Mouse (Mus musculus) kidney, postnatal 0 days (tissue): ENCODE results near the gene Cryzl2. TPM values are rescaled to one million over a fixed set of nuclear protein-coding genes. Genes with fewer than 3 reads are reported as not detected.

Experiments
- ATAC-seq: fragments of 200-750 bp; cut with Nextera tagmentation; replicated peaks from 2 replicates; pipeline ENCODE4 v1.8.0; 2017; ENCODE audit warnings: low read depth, moderate number of reproducible peaks, moderate TSS enrichment, moderate library complexity; ENCODE audit not compliant: low FRiP score
- DNase-seq: peaks from one replicate; pipeline ENCODE4 v3.0.0-alpha.2; 2016; ENCODE audit warnings: low spot score
- H3K27ac ChIP-seq: fragments of 300-500 bp; sonication (generic); 2 replicates; pipeline ENCODE4 v1.5.1; 2014; ENCODE audit warnings: mild to moderate bottlenecking
- H3K27me3 ChIP-seq: fragments of 300-500 bp; sonication (generic); 2 replicates; pipeline ENCODE4 v1.6.1; 2014; ENCODE audit warnings: low read length, mixed read lengths; ENCODE audit not compliant: insufficient read depth
- H3K36me3 ChIP-seq: fragments of 300-500 bp; sonication (generic); 2 replicates; pipeline ENCODE4 v1.6.1; 2014; ENCODE audit warnings: low read length, mixed read lengths; ENCODE audit not compliant: insufficient read depth
- H3K4me1 ChIP-seq: fragments of 300-500 bp; sonication (generic); replicated peaks from 2 replicates; pipeline ENCODE4 v1.6.1; 2014; ENCODE audit warnings: antibody characterized with exemption, low read length, mixed read lengths; ENCODE audit not compliant: insufficient read depth
- H3K4me2 ChIP-seq: fragments of 300-500 bp; sonication (generic); 2 replicates; pipeline ENCODE4 v1.6.1; 2014; ENCODE audit warnings: mild to moderate bottlenecking, low read length, moderate library complexity, mixed read lengths
- H3K4me3 ChIP-seq: fragments of 300-500 bp; sonication (generic); replicated peaks from 2 replicates; pipeline ENCODE4 v1.5.1; 2014; ENCODE audit warnings: low read depth, low read length
- H3K9ac ChIP-seq: fragments of 300-500 bp; sonication (generic); 2 replicates; pipeline ENCODE4 v1.6.1; 2014; ENCODE audit warnings: low read depth, low read length
- H3K9me3 ChIP-seq: fragments of 300-500 bp; sonication (generic); replicated peaks from 2 replicates; pipeline ENCODE4 v1.6.1; 2016; ENCODE audit warnings: low read length, inconsistent platforms, mixed read lengths
- CTCF ChIP-seq: IDR thresholded peaks from 2 replicates; pipeline ENCODE4 v1.5.1; 2016; ENCODE audit warnings: antibody characterized with exemption, low read depth, mild to moderate bottlenecking, moderate library complexity
- WGBS: fragments of 180-500 bp; shearing (Covaris S2); extraction: QIAGEN DNeasy Blood & Tissue Kit; methylation state at CpG from one replicate; pipeline ENCODE4 v1.1.7; 2014; 5-methylcytosine and 5-hydroxymethylcytosine counted together
- polyA plus RNA-seq: library from polyadenylated mRNA; unstranded; fragments of >200 nt; fragmentation: Nextera tagmentation; extraction: Ambion mirVana; gene quantifications from 2 replicates; pipeline ENCODE4 v1.2.1, GENCODE M21; 2015

Cryzl2 gene
- polyA plus RNA-seq, 1 experiment from 2014 or later, result 46.9 TPM

DNA sequence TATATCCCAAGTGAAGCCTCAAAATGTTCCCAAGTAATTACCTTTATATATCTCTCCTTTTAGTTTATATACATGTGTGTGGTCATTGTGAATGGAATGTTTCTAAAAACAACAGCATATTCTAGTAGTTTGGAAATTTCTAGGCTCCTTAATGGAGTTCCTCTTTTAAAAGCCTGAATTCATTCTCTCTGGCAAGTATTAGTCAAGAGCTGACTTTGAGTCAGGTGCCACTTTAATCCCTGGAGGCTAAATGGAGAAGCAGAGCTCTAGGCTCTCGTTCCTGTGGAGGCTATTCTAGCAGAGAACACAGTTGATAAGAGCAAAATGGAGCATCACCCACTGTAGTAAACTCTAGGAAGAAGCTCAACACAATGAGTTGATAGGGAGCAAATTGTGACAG, 31.4 kb upstream of the Cryzl2 start:
- WGBS, result 64% methylated on average over 1 of the region's 1 CpGs

DNA sequence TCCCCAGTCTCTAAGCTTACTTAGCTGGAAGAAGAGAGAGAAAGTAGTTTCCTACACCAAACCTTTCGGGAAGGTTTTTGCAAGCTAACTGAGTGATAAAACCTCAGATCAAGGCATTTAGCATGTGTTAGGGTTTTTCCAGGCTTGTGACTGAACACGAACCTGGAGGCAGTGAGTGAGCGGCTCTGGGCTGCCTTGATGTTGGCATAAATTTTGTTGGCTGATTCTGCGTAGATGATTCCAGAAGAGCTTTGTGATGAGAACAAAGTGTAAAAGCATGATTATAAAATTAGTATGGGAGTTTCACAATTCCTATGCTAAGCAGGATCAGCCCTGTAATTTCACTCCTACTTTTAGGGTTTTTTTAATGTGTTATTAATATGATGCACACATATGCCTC, 30.8 kb upstream of the Cryzl2 start:
- Histone ChIP-seq H3K4me2 (no peak overlapping the region), H3K4me3 (no peak overlapping the region)
- WGBS, result 92% methylated on average over 4 of the region's 4 CpGs

More for the DNA sequence above, 31.4 kb upstream of the Cryzl2 start:
- Histone ChIP-seq H3K27ac (no peak overlapping the region), H3K4me1 (no peaks in the 10 kb centered on the region), H3K4me2 (no peak overlapping the region), H3K36me3 (no peaks in the 10 kb centered on the region), H3K9ac (no peak overlapping the region), H3K27me3 (no peaks in the 10 kb centered on the region), H3K9me3 (no peaks in the 10 kb centered on the region), H3K4me3 (no peak overlapping the region)
- no peak for TF ChIP-seq CTCF
- DNase-seq, result no peak
- ATAC-seq, result no peak

DNA sequence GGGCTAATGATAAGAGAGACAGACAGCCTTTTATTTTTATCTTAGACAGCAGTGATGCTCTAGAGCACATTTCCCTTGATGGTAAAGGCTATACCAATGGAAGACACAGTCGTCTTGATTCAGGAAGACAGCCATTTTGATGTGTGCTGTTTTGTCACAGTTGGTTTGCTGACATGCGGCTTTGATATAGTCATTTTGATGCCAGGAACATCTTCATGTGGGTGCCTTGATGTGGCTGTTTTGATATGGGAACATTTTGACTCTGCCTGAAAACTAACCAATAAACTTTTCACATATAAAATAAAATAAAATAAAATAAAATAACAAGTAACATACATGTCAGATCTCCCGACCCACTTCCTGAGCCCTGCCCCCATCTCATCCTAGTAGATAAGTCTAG, 30.0 kb upstream of the Cryzl2 start:
- Histone ChIP-seq H3K9me3 (no peaks in the 10 kb centered on the region), H3K27ac (no peak overlapping the region), H3K4me1 (no peaks in the 10 kb centered on the region), H3K27me3 (no peaks in the 10 kb centered on the region), H3K4me3 (no peak overlapping the region), H3K36me3 (no peaks in the 10 kb centered on the region), H3K9ac (no peak overlapping the region), H3K4me2 (no peak overlapping the region)
- ATAC-seq (no peak), DNase-seq (no peak)
- TF ChIP-seq CTCF, result no peak
- WGBS, result 90% methylated on average over 3 of the region's 3 CpGs

More for the DNA sequence above, 30.8 kb upstream of the Cryzl2 start:
- H3K9ac ChIP-seq, result no peak overlapping the region
- H3K27me3 ChIP-seq, result no peaks in the 10 kb centered on the region
- no peaks in the 10 kb centered on the region for H3K4me1 ChIP-seq
- no peak for TF ChIP-seq CTCF
- H3K27ac ChIP-seq, result no peak overlapping the region
- ATAC-seq (no peak), DNase-seq (no peak)
- no peaks in the 10 kb centered on the region for H3K9me3 ChIP-seq
- H3K36me3 ChIP-seq, result no peaks in the 10 kb centered on the region

DNA sequence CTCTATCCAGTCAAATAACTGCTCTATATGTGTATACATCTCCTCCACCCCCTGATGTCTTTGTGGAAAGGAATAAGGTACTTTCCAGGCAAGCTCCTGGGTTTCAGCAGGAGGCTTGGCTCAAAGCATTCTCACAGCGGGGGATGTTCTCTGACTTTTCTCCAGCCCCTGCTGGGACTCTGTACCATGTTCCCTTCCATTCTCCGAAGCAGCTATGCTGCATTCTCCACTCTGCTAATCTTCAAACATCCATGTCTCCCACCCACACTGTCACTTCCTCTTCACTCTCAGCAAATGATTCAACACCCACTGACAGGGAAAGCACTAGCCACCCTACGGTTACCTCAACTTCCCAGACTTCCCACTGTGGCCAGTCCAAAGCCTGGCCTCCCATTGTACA, 25.1 kb upstream of the Cryzl2 start:
- H3K4me2 ChIP-seq, result no peak overlapping the region
- no peaks in the 10 kb centered on the region for H3K9me3 ChIP-seq
- WGBS, result 47% methylated on average over 3 of the region's 3 CpGs
- H3K9ac ChIP-seq, result no peak overlapping the region
- no peak for ATAC-seq
- no peak overlapping the region for H3K4me3 ChIP-seq
- no peaks in the 10 kb centered on the region for H3K4me1 ChIP-seq
- no peak for DNase-seq
- H3K27ac ChIP-seq, result no peak overlapping the region
- TF ChIP-seq CTCF, result no peak
- H3K27me3 ChIP-seq, result no peaks in the 10 kb centered on the region
- no peaks in the 10 kb centered on the region for H3K36me3 ChIP-seq

DNA sequence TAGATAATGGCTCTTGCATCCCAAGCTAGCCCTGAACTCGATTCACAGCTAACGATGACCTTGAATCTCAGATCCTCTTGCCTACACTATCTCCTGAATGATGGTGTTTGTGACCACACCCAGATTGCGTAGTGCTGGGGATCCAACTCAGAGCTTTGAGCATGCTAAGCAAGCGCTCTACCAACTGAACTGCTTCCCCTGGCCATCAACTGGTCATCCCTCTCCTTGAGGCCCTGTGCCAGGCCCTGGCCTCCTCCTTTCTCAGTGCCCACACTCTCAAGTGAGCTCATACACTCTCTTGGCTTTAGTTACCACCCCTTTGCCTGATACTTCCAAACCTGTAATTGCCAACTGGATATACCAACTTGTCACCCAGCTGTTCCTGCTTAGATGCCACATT, 24.0 kb upstream of the Cryzl2 start:
- no peak for TF ChIP-seq CTCF
- Histone ChIP-seq H3K4me3 (no peak overlapping the region), H3K9me3 (no peaks in the 10 kb centered on the region), H3K9ac (no peak overlapping the region), H3K36me3 (no peaks in the 10 kb centered on the region), H3K4me2 (no peak overlapping the region), H3K27ac (no peak overlapping the region), H3K4me1 (no peaks in the 10 kb centered on the region), H3K27me3 (no peaks in the 10 kb centered on the region)
- DNase-seq, result no peak
- 91% methylated on average over 4 of the region's 4 CpGs for WGBS
- ATAC-seq, result no peak

DNA sequence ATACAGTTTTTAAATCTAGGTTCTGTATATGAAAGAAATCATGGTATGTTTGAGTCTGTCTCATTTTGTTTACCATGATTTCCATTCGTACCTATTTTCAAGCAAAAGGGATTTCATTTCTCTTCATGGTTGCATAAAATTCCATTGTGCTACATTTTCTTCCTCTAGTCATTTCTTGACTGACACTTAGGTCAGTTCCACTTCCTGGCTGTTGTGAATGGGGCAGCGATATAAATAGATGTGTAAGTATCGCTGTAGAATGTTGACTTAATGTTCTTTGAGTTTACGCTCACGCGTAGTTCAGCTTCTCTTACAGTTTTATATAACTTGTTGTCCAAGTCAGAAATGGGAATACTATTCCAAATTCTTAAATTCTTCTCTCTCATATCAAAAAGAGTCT, 22.5 kb upstream of the Cryzl2 start:
- no peaks in the 10 kb centered on the region for H3K9me3 ChIP-seq
- H3K27me3 ChIP-seq, result no peaks in the 10 kb centered on the region
- no peak overlapping the region for H3K4me2 ChIP-seq
- DNase-seq (no peak), ATAC-seq (no peak)
- no peaks in the 10 kb centered on the region for H3K36me3 ChIP-seq
- no peaks in the 10 kb centered on the region for H3K4me1 ChIP-seq
- H3K4me3 ChIP-seq, result no peak overlapping the region
- H3K9ac ChIP-seq, result no peak overlapping the region
- H3K27ac ChIP-seq, result no peak overlapping the region
- 73% methylated on average over 6 of the region's 6 CpGs for WGBS
- TF ChIP-seq CTCF, result no peak

DNA sequence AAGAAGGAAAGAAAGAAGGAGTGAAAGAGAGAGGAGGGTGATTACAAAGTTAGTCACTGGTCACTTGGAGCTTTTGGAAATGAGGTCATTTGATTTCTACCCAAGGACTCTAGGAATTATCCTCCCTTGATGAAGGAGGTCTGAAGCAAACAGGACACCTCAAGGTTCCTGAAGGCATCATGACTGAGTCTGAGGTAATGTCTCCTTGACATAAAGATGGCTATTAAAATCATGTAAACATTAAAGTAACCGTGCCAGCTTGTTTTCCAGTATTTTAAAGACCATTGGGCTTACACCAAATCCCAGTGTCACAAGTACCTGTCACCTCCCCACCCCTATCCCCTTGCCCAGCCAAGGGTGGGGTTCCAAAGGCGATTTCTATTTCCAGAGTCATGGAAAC, 20.1 kb upstream of the Cryzl2 start:
- Histone ChIP-seq H3K4me1 (0 out of 2 replicates have a peak, but pooled peaks cover 1% of the 10 kb centered on the region), H3K27ac (no peak overlapping the region), H3K9ac (no peak overlapping the region), H3K4me3 (no peak overlapping the region), H3K27me3 (no peaks in the 10 kb centered on the region), H3K9me3 (no peaks in the 10 kb centered on the region), H3K36me3 (no peaks in the 10 kb centered on the region), H3K4me2 (no peak overlapping the region)
- no peak for ATAC-seq
- TF ChIP-seq CTCF, result no peak
- DNase-seq, result no peak
- WGBS, result 78% methylated on average over 2 of the region's 2 CpGs
